ENCODE assay signal across 15 mouse cellular contexts in the genomic region with DNA sequence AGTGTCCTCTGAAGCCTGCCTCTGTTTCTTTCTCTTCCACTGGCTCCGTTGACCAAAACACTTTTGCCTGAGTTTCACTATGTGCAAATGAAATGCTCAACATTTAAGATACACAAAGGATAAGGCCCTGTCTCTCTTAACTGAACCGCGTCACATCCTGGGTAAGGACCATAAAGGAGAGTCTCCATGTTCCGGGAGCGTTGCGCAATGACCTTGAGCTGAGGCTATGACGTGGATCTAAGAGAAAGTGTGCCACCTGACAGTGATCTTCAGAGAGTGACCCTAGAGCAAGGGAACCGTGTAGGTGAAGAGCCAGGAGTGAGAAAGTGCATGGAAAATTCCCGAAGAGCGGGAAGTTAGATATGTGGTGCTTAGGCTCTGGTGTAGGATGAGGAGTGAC.
"Had no signal": no experiment of that assay in that cellular context is flagged by ENCODE, and none has a peak within 500 bp of the region (broad histone marks: within the 10 kb centered on the region; RNA-seq: fewer than 3 reads in every experiment).

No protein-coding gene starts in this region.

- DNase-seq: lung, adult 18-20 months; lung, embryonic 14.5 days; lung, postnatal 10 days; lung, postnatal 4 days; midbrain, embryonic 14.5 days; right cerebral cortex, postnatal 14 days; thymus, adult 2 months; thymus, postnatal 25 days; thymus, postnatal 4 days had no signal

- ATAC-seq: midbrain, embryonic 16.5 days had no signal

- H3K9ac ChIP-seq: lung, embryonic 14.5 days; midbrain, embryonic 12.5 days; neural tube, embryonic 12.5 days; stomach, embryonic 15.5 days had no signal

- H3K4me2 ChIP-seq: lung, embryonic 14.5 days; midbrain, embryonic 12.5 days; neural tube, embryonic 12.5 days; stomach, embryonic 15.5 days had no signal

- H3K27ac ChIP-seq: midbrain, embryonic 10.5 days; midbrain, embryonic 12.5 days; neural tube, embryonic 12.5 days; stomach, embryonic 15.5 days; stomach, postnatal 0 days had no signal

- H3K9me3 ChIP-seq: midbrain, embryonic 10.5 days; midbrain, embryonic 12.5 days; neural tube, embryonic 12.5 days; stomach, embryonic 15.5 days had no signal

- H3K36me3 ChIP-seq: midbrain, embryonic 10.5 days; midbrain, embryonic 12.5 days; neural tube, embryonic 12.5 days; stomach, embryonic 15.5 days had no signal

- H3K27me3 ChIP-seq: midbrain, embryonic 12.5 days; neural tube, embryonic 12.5 days; stomach, embryonic 15.5 days had no signal

- H3K4me3 ChIP-seq: midbrain, embryonic 10.5 days; midbrain, embryonic 12.5 days; neural tube, embryonic 12.5 days; stomach, embryonic 15.5 days had no signal
